Mouse (Mus musculus): ENCODE data around the gene Slc16a2. TPM values are rescaled to one million over a fixed set of nuclear protein-coding genes. Genes with fewer than 3 reads are reported as not detected.

Slc16a2 gene
- total and polyA plus RNA-seq, 3 experiments, result not detected

DNA sequence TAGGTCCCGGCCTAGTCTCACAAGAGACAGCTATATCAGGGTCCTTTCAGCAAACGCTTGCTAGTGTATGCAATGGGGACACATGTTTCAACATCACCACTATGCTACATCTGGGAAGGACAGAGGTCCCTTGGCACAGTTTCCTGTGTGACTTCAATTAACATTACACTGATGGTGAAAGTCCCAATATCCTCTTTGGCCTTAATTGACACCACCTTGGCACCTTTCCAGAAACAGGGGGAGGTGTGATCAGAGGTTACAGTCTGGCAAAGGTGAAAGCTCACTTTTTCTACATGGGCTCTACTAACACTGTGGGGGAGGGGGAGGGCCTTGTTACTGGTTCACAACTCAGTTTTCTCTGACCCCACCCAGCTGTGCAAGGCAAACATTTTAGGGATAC, 99.3 kb downstream of the Slc16a2 start:
- H3K79me2 ChIP-seq (ENCODE audit: control insufficient read depth, insufficient read depth, low read length, poor library complexity), result no peaks in the 10 kb centered on the region
- H3K4me3 ChIP-seq (ENCODE audit: control insufficient read depth in 1 of 2, insufficient read depth in 1 of 2, low read depth in 2 of 2, low read length in 2 of 2), result no peak overlapping the region
- TF ChIP-seq POLR2AphosphoS2 (IDR thresholded peaks at IDR 0.05; ENCODE audit: low read length) (no peak), NELFE (IDR thresholded peaks at IDR 0.05; ENCODE audit: low read depth, low read length) (no peak), ZC3H11A (IDR thresholded peaks at IDR 0.05; ENCODE audit: low read depth, low read length) (no peak), NRF1 (IDR thresholded peaks at IDR 0.05; ENCODE audit: insufficient read depth, low read depth, low read length, poor library complexity, severe bottlenecking) (no peak), MAZ (IDR thresholded peaks at IDR 0.05; ENCODE audit: low read depth, low read length) (no peak), UBTF (IDR thresholded peaks at IDR 0.05; ENCODE audit: borderline replicate concordance, insufficient read depth, low read depth, low read length) (no peak), USF2 (IDR thresholded peaks at IDR 0.05; ENCODE audit: borderline replicate concordance in 1 of 2, insufficient read depth in 1 of 2, low read depth in 1 of 2, low read length in 2 of 2) (no peak), TAL1 (IDR thresholded peaks at IDR 0.05; ENCODE audit: low read length) (no peak), E2F4 (IDR thresholded peaks at IDR 0.05; ENCODE audit: borderline replicate concordance, low read depth, low read length) (no peak), KAT2A (conservative IDR thresholded peaks at IDR 0.05; ENCODE audit: low read depth, low read length) (no peak), ELF1 (IDR thresholded peaks at IDR 0.05; ENCODE audit: low read depth, low read length) (no peak), BHLHE40 (IDR thresholded peaks at IDR 0.05; ENCODE audit: borderline replicate concordance, low read depth, low read length) (no peak), MEF2A (IDR thresholded peaks at IDR 0.05; ENCODE audit: extremely low read depth, insufficient replicate concordance, low read depth, low read length, poor library complexity, severe bottlenecking) (no peak), CHD1 (IDR thresholded peaks at IDR 0.05; ENCODE audit: low read depth, low read length) (no peak), RCOR1 (IDR thresholded peaks at IDR 0.05; ENCODE audit: low read depth, low read length) (no peak), CHD2 (IDR thresholded peaks at IDR 0.05; ENCODE audit: low read length) (no peak), ZKSCAN1 (IDR thresholded peaks at IDR 0.05; ENCODE audit: low read depth, low read length) (no peak), SMC3 (IDR thresholded peaks at IDR 0.05; ENCODE audit: low read depth, low read length) (no peak)
- no peak overlapping the region for H3K27ac ChIP-seq (ENCODE audit: control insufficient read depth, low read depth, low read length)
- H3K9me3 ChIP-seq (replicated peaks; ENCODE audit: insufficient read depth, low read length), result no peaks in the 10 kb centered on the region
- H3K4me1 ChIP-seq (ENCODE audit: control insufficient read depth in 1 of 2, insufficient read depth in 2 of 2, low read length in 2 of 2), result no peaks in the 10 kb centered on the region
- no peaks in the 10 kb centered on the region for H3K36me3 ChIP-seq (ENCODE audit: control insufficient read depth in 1 of 2, insufficient read depth in 2 of 2, low read length in 2 of 2)
- H3K27me3 ChIP-seq (ENCODE audit: control insufficient read depth in 1 of 2, insufficient read depth in 2 of 2, low read length in 2 of 2), result no peaks in the 10 kb centered on the region; a peak in 1 of 4 replicates
- no peak overlapping the region for H3K9ac ChIP-seq (ENCODE audit: control insufficient read depth, low read depth, low read length, poor library complexity, severe bottlenecking)
- no peak for DNase-seq (ENCODE audit: low read depth, low spot score)

DNA sequence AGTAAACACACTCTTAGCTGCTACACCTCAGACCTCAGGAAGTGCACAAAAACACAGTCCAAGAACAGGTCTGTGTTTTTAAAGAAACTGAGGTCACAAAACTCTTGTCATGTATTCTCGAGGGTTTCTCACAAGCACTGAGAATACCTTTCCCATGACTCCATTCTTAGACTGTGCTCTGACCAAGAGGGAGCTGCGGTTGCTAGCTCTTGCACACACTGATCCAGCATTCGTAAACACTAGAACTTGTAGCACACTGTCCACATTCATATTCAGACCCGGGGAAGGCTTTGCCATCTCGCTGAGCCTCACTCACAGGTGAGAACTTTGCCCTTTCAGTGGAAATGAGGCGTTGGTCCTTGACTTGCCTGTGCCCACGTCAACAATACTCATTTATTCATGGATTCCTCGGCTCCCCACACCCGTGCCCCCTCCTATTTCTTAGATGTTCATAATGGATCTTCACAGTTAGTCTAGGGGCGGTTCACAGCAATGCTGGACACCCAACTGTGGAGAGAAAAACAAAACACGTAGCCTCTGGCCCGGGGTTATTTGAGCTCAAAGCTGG, 102.1 kb downstream of the Slc16a2 start:
- H3K36me3 ChIP-seq (ENCODE audit: control insufficient read depth in 1 of 2, insufficient read depth in 2 of 2, low read length in 2 of 2), result no peaks in the 10 kb centered on the region
- no peaks in the 10 kb centered on the region for H3K9me3 ChIP-seq (replicated peaks; ENCODE audit: insufficient read depth, low read length)
- no peak overlapping the region for H3K9ac ChIP-seq (ENCODE audit: control insufficient read depth, low read depth, low read length, poor library complexity, severe bottlenecking)
- DNase-seq (ENCODE audit: low read depth, low spot score), result no peak
- H3K79me2 ChIP-seq (ENCODE audit: control insufficient read depth, insufficient read depth, low read length, poor library complexity), result no peaks in the 10 kb centered on the region
- no peak overlapping the region for H3K27ac ChIP-seq (ENCODE audit: control insufficient read depth, low read depth, low read length)
- H3K4me3 ChIP-seq (ENCODE audit: control insufficient read depth in 1 of 2, insufficient read depth in 1 of 2, low read depth in 2 of 2, low read length in 2 of 2), result no peak overlapping the region
- H3K27me3 ChIP-seq (ENCODE audit: control insufficient read depth in 1 of 2, insufficient read depth in 2 of 2, low read length in 2 of 2), result no peaks in the 10 kb centered on the region; a peak in 1 of 4 replicates
- H3K4me1 ChIP-seq (ENCODE audit: control insufficient read depth in 1 of 2, insufficient read depth in 2 of 2, low read length in 2 of 2), result no peaks in the 10 kb centered on the region
- TF ChIP-seq GATA1 (IDR thresholded peaks at IDR 0.05; ENCODE audit: low read depth, low read length) (no peak), POLR2A (IDR thresholded peaks at IDR 0.05; ENCODE audit: control insufficient read depth in 1 of 2, insufficient read depth in 1 of 2, low read depth in 1 of 2, low read length in 2 of 2, poor library complexity in 1 of 2) (no peak), ZMIZ1 (IDR thresholded peaks at IDR 0.05; ENCODE audit: low read depth, low read length) (no peak), CHD1 (IDR thresholded peaks at IDR 0.05; ENCODE audit: low read depth, low read length) (no peak)

Data from MEL (cell line).